Mouse (Mus musculus): ENCODE measurements around the gene 9530077C05Rik. TPM values are rescaled to one million over a fixed set of nuclear protein-coding genes. Genes with fewer than 3 reads are reported as not detected.
A peak's percentile ranks its signal among the peaks of the same experiment; 100 is the strongest.

9530077C05Rik gene
- polyA plus RNA-seq, 1 experiment = 8.9 TPM

DNA sequence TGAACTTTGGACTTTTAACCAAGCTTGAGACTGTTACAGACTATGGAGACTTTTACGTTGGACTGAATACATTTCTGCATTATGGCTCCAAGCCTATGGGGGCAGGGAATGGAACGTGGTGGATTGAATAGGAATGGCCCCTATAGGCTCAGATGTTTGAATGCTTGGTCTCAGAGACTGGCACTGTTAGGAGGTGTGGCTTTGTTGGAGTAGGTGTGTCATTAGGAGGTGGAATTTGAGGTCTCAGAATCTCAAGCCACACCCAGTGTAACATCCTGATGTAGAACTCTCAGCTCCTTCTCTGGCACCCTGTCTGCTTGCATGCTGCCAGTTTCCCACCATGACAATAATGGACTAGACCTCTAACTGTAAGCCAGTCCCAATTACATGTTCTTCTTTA lies 21.9 kb downstream of the 9530077C05Rik start:
- no peak for TF ChIP-seq CTCF (IDR thresholded peaks at IDR 0.05; ENCODE audit: control insufficient read depth, insufficient read depth, low read length)
- TF ChIP-seq POLR2A (IDR thresholded peaks at IDR 0.05; ENCODE audit: borderline replicate concordance, control insufficient read depth, low read depth, low read length) = no peak
- 88% methylated on average over 2 of the region's 2 CpGs for WGBS
- Histone ChIP-seq H3K4me1 (ENCODE audit: control insufficient read depth, insufficient read depth, low read length) (peaks cover 3% of the 10 kb centered on the region; the same call in 1 of the 2 replicates), H3K4me3 (replicated peaks; ENCODE audit: control insufficient read depth, low read depth, low read length) (no peak overlapping the region), H3K27ac (ENCODE audit: control insufficient read depth, insufficient read depth, low read depth, low read length, poor library complexity) (no peak overlapping the region)

DNA sequence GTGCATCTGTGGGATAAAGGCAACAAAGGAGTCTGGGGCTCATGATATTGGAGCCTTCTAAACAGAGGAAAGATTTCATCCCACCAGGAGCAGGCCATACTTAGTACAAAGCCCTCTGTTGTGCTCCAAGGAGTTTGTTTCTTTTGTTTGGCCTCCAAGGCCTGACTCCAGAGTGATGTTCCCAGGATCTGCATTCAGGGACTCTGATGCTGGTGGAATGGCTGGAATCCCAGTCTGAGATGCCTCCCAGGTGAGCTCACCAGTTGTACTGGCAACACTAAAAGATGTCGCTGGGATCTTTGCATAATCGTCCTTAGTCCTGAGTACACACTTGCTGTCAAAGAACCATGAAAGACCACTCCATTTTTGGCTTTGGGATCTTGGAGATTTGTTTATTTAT lies 22.8 kb downstream of the 9530077C05Rik start:
- 86% methylated on average over 2 of the region's 2 CpGs for WGBS
- Histone ChIP-seq H3K4me1 (ENCODE audit: control insufficient read depth, insufficient read depth, low read length) (peaks cover 3% of the 10 kb centered on the region; the same call in 1 of the 2 replicates), H3K27ac (ENCODE audit: control insufficient read depth, insufficient read depth, low read depth, low read length, poor library complexity) (no peak overlapping the region), H3K4me3 (replicated peaks; ENCODE audit: control insufficient read depth, low read depth, low read length) (no peak overlapping the region)
- TF ChIP-seq CTCF (IDR thresholded peaks at IDR 0.05; ENCODE audit: control insufficient read depth, insufficient read depth, low read length) = no peak
- TF ChIP-seq POLR2A (IDR thresholded peaks at IDR 0.05; ENCODE audit: borderline replicate concordance, control insufficient read depth, low read depth, low read length) = no peak

DNA sequence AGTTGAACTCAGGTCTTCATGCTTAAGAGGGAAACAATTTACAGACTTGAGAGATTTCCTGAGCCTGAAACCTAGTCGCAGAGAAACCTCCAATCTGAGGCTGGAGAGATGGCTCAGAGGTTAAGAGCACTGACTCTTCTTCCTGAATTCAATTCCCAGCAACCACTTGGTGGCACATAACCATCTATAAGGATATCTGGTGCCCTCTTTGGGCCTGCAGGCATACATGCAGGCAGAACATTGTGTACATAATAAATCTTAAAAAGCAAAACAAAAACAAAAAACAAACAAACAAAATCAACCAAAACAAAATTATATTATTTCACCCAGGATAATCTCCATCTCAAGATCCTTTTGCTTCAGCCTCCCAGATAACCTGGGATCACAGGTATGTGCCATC lies 27.5 kb downstream of the 9530077C05Rik start:
- no peak overlapping the region for H3K4me3 ChIP-seq (replicated peaks; ENCODE audit: control insufficient read depth, low read depth, low read length)
- no peak for TF ChIP-seq CTCF (IDR thresholded peaks at IDR 0.05; ENCODE audit: control insufficient read depth, insufficient read depth, low read length)
- TF ChIP-seq POLR2A (IDR thresholded peaks at IDR 0.05; ENCODE audit: borderline replicate concordance, control insufficient read depth, low read depth, low read length) = no peak
- no peak overlapping the region for H3K27ac ChIP-seq (ENCODE audit: control insufficient read depth, insufficient read depth, low read depth, low read length, poor library complexity)
- 61% methylated on average over 1 of the region's 1 CpGs for WGBS
- peaks cover 1% of the 10 kb centered on the region; the same call in 1 of the 2 replicates for H3K4me1 ChIP-seq (ENCODE audit: control insufficient read depth, insufficient read depth, low read length)

DNA sequence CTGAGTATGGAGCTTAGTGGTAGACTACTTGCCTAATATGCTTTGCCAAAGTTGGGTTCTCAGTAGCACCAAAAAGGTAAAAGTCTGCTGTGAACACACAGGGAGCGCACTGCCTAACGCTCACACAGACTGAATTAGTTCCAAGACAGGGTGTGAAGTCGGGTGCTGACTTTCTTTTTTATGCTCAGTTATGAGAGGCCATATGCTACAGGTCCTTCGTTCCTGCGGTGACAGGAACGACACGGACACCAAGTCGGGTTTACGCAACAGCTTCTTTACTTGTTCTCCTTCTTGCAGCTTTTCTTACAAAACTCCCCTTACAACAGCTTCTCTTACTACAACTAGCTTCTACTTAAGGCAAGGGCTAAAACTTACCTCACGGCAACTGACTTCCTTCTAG lies 31.8 kb downstream of the 9530077C05Rik start:
- peaks cover 6% of the 10 kb centered on the region for H3K4me1 ChIP-seq (ENCODE audit: control insufficient read depth, insufficient read depth, low read length)
- H3K4me3 ChIP-seq (replicated peaks; ENCODE audit: control insufficient read depth, low read depth, low read length) = no peak overlapping the region
- WGBS = 55% methylated on average over 10 of the region's 10 CpGs
- TF ChIP-seq CTCF (IDR thresholded peaks at IDR 0.05; ENCODE audit: control insufficient read depth, insufficient read depth, low read length) (no peak), POLR2A (IDR thresholded peaks at IDR 0.05; ENCODE audit: borderline replicate concordance, control insufficient read depth, low read depth, low read length) (no peak)
- peak overlapping the region; percentile 82 for H3K27ac ChIP-seq (ENCODE audit: control insufficient read depth, insufficient read depth, low read depth, low read length, poor library complexity)

DNA sequence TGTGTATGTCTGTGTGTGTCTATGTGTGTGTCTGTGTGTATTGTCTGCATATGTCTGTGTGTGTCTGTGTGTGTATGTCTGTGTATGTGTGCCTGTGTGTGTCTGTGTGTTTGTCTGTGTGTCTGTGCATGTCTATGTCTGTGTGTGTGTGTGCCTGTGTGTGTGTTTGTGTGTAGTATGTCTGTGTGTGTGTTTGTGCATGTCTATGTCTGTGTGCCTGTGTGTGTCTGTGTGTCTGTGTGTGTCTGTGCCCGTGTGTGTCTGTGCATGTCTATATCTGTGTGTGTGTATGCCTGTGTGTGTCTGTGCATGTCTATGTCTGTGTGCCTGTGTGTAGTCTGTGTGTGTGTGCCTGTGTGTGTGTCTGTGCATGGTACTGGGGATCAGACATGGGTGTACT lies 33.8 kb downstream of the 9530077C05Rik start:
- no peak overlapping the region for H3K4me3 ChIP-seq (replicated peaks; ENCODE audit: control insufficient read depth, low read depth, low read length)
- TF ChIP-seq POLR2A (IDR thresholded peaks at IDR 0.05; ENCODE audit: borderline replicate concordance, control insufficient read depth, low read depth, low read length) = no peak
- TF ChIP-seq CTCF (IDR thresholded peaks at IDR 0.05; ENCODE audit: control insufficient read depth, insufficient read depth, low read length) = no peak
- no peak overlapping the region for H3K27ac ChIP-seq (ENCODE audit: control insufficient read depth, insufficient read depth, low read depth, low read length, poor library complexity)
- WGBS = 86% methylated on average over 1 of the region's 1 CpGs
- peaks cover 6% of the 10 kb centered on the region for H3K4me1 ChIP-seq (ENCODE audit: control insufficient read depth, insufficient read depth, low read length)

DNA sequence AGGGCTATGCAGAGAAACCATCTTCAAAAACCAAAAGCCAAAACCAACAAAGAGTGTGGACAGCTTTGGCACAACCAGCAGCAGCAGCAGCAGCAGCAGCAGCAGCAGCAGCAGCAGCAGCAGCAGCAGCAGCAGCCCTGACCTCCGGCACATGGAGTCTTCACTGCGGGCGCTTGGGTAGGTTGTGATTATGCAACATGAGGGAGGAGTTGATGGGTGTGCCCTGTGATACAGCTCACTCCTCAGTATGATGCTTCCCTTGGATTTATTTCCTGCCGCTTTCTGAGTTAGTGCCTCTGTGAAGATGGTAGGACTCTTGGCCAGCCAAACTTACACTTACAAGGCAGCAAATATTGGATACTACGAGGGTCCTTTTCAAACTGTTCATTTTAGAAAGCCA lies 35.9 kb downstream of the 9530077C05Rik start:
- no peak overlapping the region for H3K4me3 ChIP-seq (replicated peaks; ENCODE audit: control insufficient read depth, low read depth, low read length)

DNA sequence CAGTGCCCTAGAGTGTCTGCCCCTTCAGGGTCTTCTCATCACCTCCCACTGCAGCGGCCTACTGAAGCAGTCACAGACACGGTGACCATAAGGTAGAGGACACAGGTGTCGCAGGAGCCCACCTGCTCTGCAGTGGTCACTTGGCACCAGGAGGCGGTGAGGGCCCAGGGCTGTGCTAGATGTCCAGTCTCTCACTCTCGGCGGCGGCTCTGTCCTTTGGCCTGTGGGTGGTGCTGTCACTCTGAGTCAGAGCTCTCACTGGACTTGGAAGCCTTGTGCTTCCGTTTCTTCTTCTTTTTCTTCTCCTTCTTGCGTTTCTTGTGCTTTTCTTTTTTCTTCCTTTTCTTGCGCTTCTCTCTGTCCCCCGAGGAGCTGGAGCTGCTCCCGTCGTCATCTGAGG lies 37.1 kb downstream of the 9530077C05Rik start:
- peak; percentile 39; the same call in 1 of the 2 replicates for TF ChIP-seq CTCF (IDR thresholded peaks at IDR 0.05; ENCODE audit: control insufficient read depth, insufficient read depth, low read length)
- TF ChIP-seq POLR2A (IDR thresholded peaks at IDR 0.05; ENCODE audit: borderline replicate concordance, control insufficient read depth, low read depth, low read length) = no peak
- H3K4me1 ChIP-seq (ENCODE audit: control insufficient read depth, insufficient read depth, low read length) = peaks cover 5% of the 10 kb centered on the region
- WGBS = 83% methylated on average over 13 of the region's 13 CpGs
- no peak overlapping the region for H3K4me3 ChIP-seq (replicated peaks; ENCODE audit: control insufficient read depth, low read depth, low read length)
- no peak overlapping the region for H3K27ac ChIP-seq (ENCODE audit: control insufficient read depth, insufficient read depth, low read depth, low read length, poor library complexity)

More for the DNA sequence above, 35.9 kb downstream of the 9530077C05Rik start:
- TF ChIP-seq POLR2A (IDR thresholded peaks at IDR 0.05; ENCODE audit: borderline replicate concordance, control insufficient read depth, low read depth, low read length) (no peak), CTCF (IDR thresholded peaks at IDR 0.05; ENCODE audit: control insufficient read depth, insufficient read depth, low read length) (no peak)
- H3K27ac ChIP-seq (ENCODE audit: control insufficient read depth, insufficient read depth, low read depth, low read length, poor library complexity) = 0 out of 2 replicates have a peak overlapping the region, but pooled peaks have one; percentile 12
- peaks cover 5% of the 10 kb centered on the region for H3K4me1 ChIP-seq (ENCODE audit: control insufficient read depth, insufficient read depth, low read length)
- 45% methylated on average over 5 of the region's 5 CpGs for WGBS

DNA sequence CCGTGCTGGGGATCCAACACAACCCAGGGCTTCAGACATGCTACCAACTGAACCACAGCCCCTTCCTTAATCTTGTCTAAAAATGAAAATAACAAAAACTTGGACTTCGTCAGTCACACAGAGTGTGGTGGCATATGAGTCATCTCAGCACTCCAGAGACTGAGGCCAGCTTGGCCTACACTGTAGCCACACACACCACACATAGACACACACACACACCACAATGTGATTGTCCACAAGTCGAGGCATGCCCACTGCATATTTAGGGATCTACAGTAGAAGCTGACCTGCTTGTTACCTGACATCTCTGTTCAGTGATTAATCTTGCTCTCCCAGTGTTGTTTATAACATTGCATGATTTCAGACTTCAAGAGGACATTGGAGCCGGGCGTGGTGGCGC lies 37.9 kb downstream of the 9530077C05Rik start:
- Histone ChIP-seq H3K4me3 (replicated peaks; ENCODE audit: control insufficient read depth, low read depth, low read length) (no peak overlapping the region), H3K27ac (ENCODE audit: control insufficient read depth, insufficient read depth, low read depth, low read length, poor library complexity) (no peak overlapping the region), H3K4me1 (ENCODE audit: control insufficient read depth, insufficient read depth, low read length) (peaks cover 5% of the 10 kb centered on the region)
- 86% methylated on average over 6 of the region's 6 CpGs for WGBS
- TF ChIP-seq POLR2A (IDR thresholded peaks at IDR 0.05; ENCODE audit: borderline replicate concordance, control insufficient read depth, low read depth, low read length) (no peak), CTCF (IDR thresholded peaks at IDR 0.05; ENCODE audit: control insufficient read depth, insufficient read depth, low read length) (no peak)

DNA sequence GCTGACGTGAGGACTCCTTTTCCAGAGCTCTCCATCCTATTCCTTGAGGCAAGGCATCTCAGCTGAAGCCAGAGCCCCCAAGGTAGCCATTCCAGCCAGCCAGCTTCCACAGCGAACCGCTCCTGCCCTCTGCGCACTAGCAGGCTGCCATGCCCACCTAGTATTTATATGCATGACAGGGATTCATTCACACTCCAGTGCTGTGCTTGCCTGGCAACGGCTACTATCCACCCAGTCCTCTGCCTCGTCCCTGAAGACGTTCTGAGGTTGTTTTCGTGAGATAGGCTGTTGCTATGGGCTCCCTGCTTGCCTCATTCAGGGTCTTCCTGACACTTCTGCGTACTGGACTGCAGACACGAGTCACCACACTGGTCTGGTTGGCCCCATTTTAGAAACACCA lies 41.4 kb downstream of the 9530077C05Rik start:
- no peak for TF ChIP-seq POLR2A (IDR thresholded peaks at IDR 0.05; ENCODE audit: borderline replicate concordance, control insufficient read depth, low read depth, low read length)
- TF ChIP-seq CTCF (IDR thresholded peaks at IDR 0.05; ENCODE audit: control insufficient read depth, insufficient read depth, low read length) = no peak
- no peak overlapping the region for H3K27ac ChIP-seq (ENCODE audit: control insufficient read depth, insufficient read depth, low read depth, low read length, poor library complexity)
- H3K4me3 ChIP-seq (replicated peaks; ENCODE audit: control insufficient read depth, low read depth, low read length) = no peak overlapping the region
- H3K4me1 ChIP-seq (ENCODE audit: control insufficient read depth, insufficient read depth, low read length) = peaks cover 2% of the 10 kb centered on the region; the same call in 1 of the 2 replicates
- 79% methylated on average over 10 of the region's 10 CpGs for WGBS

Measured in bone marrow, adult 2 months (tissue).